Mouse (Mus musculus): ENCODE results near the gene Rbms3. TPM values are rescaled to one million over a fixed set of nuclear protein-coding genes. Genes with fewer than 3 reads are reported as not detected.

The Rbms3 gene
- polyA plus RNA-seq, 1 experiment from 2014 or later = 41.2 TPM

GRCm38 (mm10) chr9:117298991-117299390, 330.7 kb downstream of the Rbms3 start:
- H3K4me2 ChIP-seq = no peak overlapping the region
- H3K4me1 ChIP-seq (ENCODE audit: control insufficient read depth, insufficient read depth, low read length) = no peaks in the 10 kb centered on the region
- H3K9ac ChIP-seq (ENCODE audit: low read depth, low read length) = no peak overlapping the region
- ATAC-seq (replicated peaks; ENCODE audit: insufficient number of reproducible peaks, low FRiP score, low TSS enrichment) = no peak
- H3K36me3 ChIP-seq (ENCODE audit: control insufficient read depth, insufficient read depth, low read length) = no peaks in the 10 kb centered on the region
- H3K27me3 ChIP-seq (ENCODE audit: control insufficient read depth, insufficient read depth, low read length) = no peaks in the 10 kb centered on the region
- no peak overlapping the region for H3K4me3 ChIP-seq (ENCODE audit: low read depth, low read length)
- WGBS (ENCODE audit: insufficient replicate concordance) = 74% methylated on average over 7 of the region's 7 CpGs
- no peaks in the 10 kb centered on the region for H3K9me3 ChIP-seq (replicated peaks; ENCODE audit: control insufficient read depth, low read length)
- no peak overlapping the region for H3K27ac ChIP-seq (ENCODE audit: low read depth, low read length)

- H3K27me3 ChIP-seq (ENCODE audit: control insufficient read depth, insufficient read depth, low read length) = no peaks in the 10 kb centered on the region
- H3K27ac ChIP-seq (ENCODE audit: low read depth, low read length) = no peak overlapping the region
- ATAC-seq (replicated peaks; ENCODE audit: insufficient number of reproducible peaks, low FRiP score, low TSS enrichment) = no peak
- no peak overlapping the region for H3K4me3 ChIP-seq (ENCODE audit: low read depth, low read length)
- no peaks in the 10 kb centered on the region for H3K36me3 ChIP-seq (ENCODE audit: control insufficient read depth, insufficient read depth, low read length)
- WGBS (ENCODE audit: insufficient replicate concordance) = 47% methylated on average over 15 of the region's 15 CpGs
- H3K4me1 ChIP-seq (ENCODE audit: control insufficient read depth, insufficient read depth, low read length) = no peaks in the 10 kb centered on the region
- H3K9ac ChIP-seq (ENCODE audit: low read depth, low read length) = no peak overlapping the region
- H3K4me2 ChIP-seq = no peak overlapping the region
- no peaks in the 10 kb centered on the region for H3K9me3 ChIP-seq (replicated peaks; ENCODE audit: control insufficient read depth, low read length)
Measured at GRCm38 (mm10) chr9:117297662-117298531, 331.8 kb downstream of the Rbms3 start.

- WGBS (ENCODE audit: insufficient replicate concordance) = 76% methylated on average over 15 of the region's 15 CpGs
- no peaks in the 10 kb centered on the region for H3K4me1 ChIP-seq (ENCODE audit: control insufficient read depth, insufficient read depth, low read length)
- no peak for ATAC-seq (replicated peaks; ENCODE audit: insufficient number of reproducible peaks, low FRiP score, low TSS enrichment)
- H3K4me3 ChIP-seq (ENCODE audit: low read depth, low read length) = no peak overlapping the region
- H3K9ac ChIP-seq (ENCODE audit: low read depth, low read length) = no peak overlapping the region
- H3K4me2 ChIP-seq = no peak overlapping the region
- no peaks in the 10 kb centered on the region for H3K27me3 ChIP-seq (ENCODE audit: control insufficient read depth, insufficient read depth, low read length)
- H3K9me3 ChIP-seq (replicated peaks; ENCODE audit: control insufficient read depth, low read length) = no peaks in the 10 kb centered on the region
- H3K27ac ChIP-seq (ENCODE audit: low read depth, low read length) = no peak overlapping the region
- H3K36me3 ChIP-seq (ENCODE audit: control insufficient read depth, insufficient read depth, low read length) = no peaks in the 10 kb centered on the region
Measured at GRCm38 (mm10) chr9:117291066-117291850, 338.5 kb downstream of the Rbms3 start.

- Histone ChIP-seq H3K27ac (ENCODE audit: low read depth, low read length) (no peak overlapping the region), H3K4me1 (ENCODE audit: control insufficient read depth, insufficient read depth, low read length) (no peaks in the 10 kb centered on the region), H3K36me3 (ENCODE audit: control insufficient read depth, insufficient read depth, low read length) (no peaks in the 10 kb centered on the region), H3K9ac (ENCODE audit: low read depth, low read length) (no peak overlapping the region), H3K9me3 (replicated peaks; ENCODE audit: control insufficient read depth, low read length) (no peaks in the 10 kb centered on the region), H3K27me3 (ENCODE audit: control insufficient read depth, insufficient read depth, low read length) (no peaks in the 10 kb centered on the region), H3K4me2 (no peak overlapping the region), H3K4me3 (ENCODE audit: low read depth, low read length) (no peak overlapping the region)
- ATAC-seq (replicated peaks; ENCODE audit: insufficient number of reproducible peaks, low FRiP score, low TSS enrichment) = no peak
- WGBS (ENCODE audit: insufficient replicate concordance) = 82% methylated on average over 12 of the region's 12 CpGs
Measured at GRCm38 (mm10) chr9:117274846-117275245, 354.9 kb downstream of the Rbms3 start.

GRCm38 (mm10) chr9:117259614-117260013, 370.1 kb downstream of the Rbms3 start:
- no peak for ATAC-seq (replicated peaks; ENCODE audit: insufficient number of reproducible peaks, low FRiP score, low TSS enrichment)
- Histone ChIP-seq H3K4me3 (ENCODE audit: low read depth, low read length) (no peak overlapping the region), H3K36me3 (ENCODE audit: control insufficient read depth, insufficient read depth, low read length) (no peaks in the 10 kb centered on the region), H3K9ac (ENCODE audit: low read depth, low read length) (no peak overlapping the region), H3K9me3 (replicated peaks; ENCODE audit: control insufficient read depth, low read length) (no peaks in the 10 kb centered on the region), H3K27ac (ENCODE audit: low read depth, low read length) (no peak overlapping the region), H3K27me3 (ENCODE audit: control insufficient read depth, insufficient read depth, low read length) (no peaks in the 10 kb centered on the region), H3K4me2 (no peak overlapping the region), H3K4me1 (ENCODE audit: control insufficient read depth, insufficient read depth, low read length) (no peaks in the 10 kb centered on the region)
- 78% methylated on average over 5 of the region's 5 CpGs for WGBS (ENCODE audit: insufficient replicate concordance)

- peak overlapping the region; percentile 75 for H3K4me3 ChIP-seq (ENCODE audit: low read depth, low read length)
- no peak for ATAC-seq (replicated peaks; ENCODE audit: insufficient number of reproducible peaks, low FRiP score, low TSS enrichment)
Measured at GRCm38 (mm10) chr9:117253361-117253760, 376.4 kb downstream of the Rbms3 start.

GRCm38 (mm10) chr9:117252411-117252861, 377.3 kb downstream of the Rbms3 start:
- WGBS (ENCODE audit: insufficient replicate concordance) = under 1% methylated on average over 10 of the region's 10 CpGs
- peak overlapping the region; percentile 78 for H3K4me2 ChIP-seq
- no peaks in the 10 kb centered on the region for H3K36me3 ChIP-seq (ENCODE audit: control insufficient read depth, insufficient read depth, low read length)
- H3K4me1 ChIP-seq (ENCODE audit: control insufficient read depth, insufficient read depth, low read length) = peaks cover 18% of the 10 kb centered on the region
- no peaks in the 10 kb centered on the region for H3K27me3 ChIP-seq (ENCODE audit: control insufficient read depth, insufficient read depth, low read length)
- peak overlapping the region; percentile 75 for H3K4me3 ChIP-seq (ENCODE audit: low read depth, low read length)
- H3K9ac ChIP-seq (ENCODE audit: low read depth, low read length) = peak overlapping the region; percentile 89
- H3K9me3 ChIP-seq (replicated peaks; ENCODE audit: control insufficient read depth, low read length) = no peaks in the 10 kb centered on the region
- ATAC-seq (replicated peaks; ENCODE audit: insufficient number of reproducible peaks, low FRiP score, low TSS enrichment) = peak; percentile 78
- peak overlapping the region; percentile 57; the same call in 1 of the 2 replicates for H3K27ac ChIP-seq (ENCODE audit: low read depth, low read length)

More at GRCm38 (mm10) chr9:117253361-117253760, 376.4 kb downstream of the Rbms3 start:
- Histone ChIP-seq H3K27ac (ENCODE audit: low read depth, low read length) (no peak overlapping the region), H3K4me1 (ENCODE audit: control insufficient read depth, insufficient read depth, low read length) (peaks cover 15% of the 10 kb centered on the region), H3K9ac (ENCODE audit: low read depth, low read length) (peak overlapping the region; percentile 23), H3K9me3 (replicated peaks; ENCODE audit: control insufficient read depth, low read length) (no peaks in the 10 kb centered on the region), H3K4me2 (peak overlapping the region; percentile 78), H3K27me3 (ENCODE audit: control insufficient read depth, insufficient read depth, low read length) (no peaks in the 10 kb centered on the region), H3K36me3 (ENCODE audit: control insufficient read depth, insufficient read depth, low read length) (no peaks in the 10 kb centered on the region)
- WGBS (ENCODE audit: insufficient replicate concordance) = 25% methylated on average over 11 of the region's 11 CpGs

GRCm38 (mm10) chr9:117251521-117252368, 378.0 kb downstream of the Rbms3 start:
- H3K4me1 ChIP-seq (ENCODE audit: control insufficient read depth, insufficient read depth, low read length) = peaks cover 23% of the 10 kb centered on the region
- peak overlapping the region; percentile 89 for H3K9ac ChIP-seq (ENCODE audit: low read depth, low read length)
- H3K27me3 ChIP-seq (ENCODE audit: control insufficient read depth, insufficient read depth, low read length) = no peaks in the 10 kb centered on the region
- WGBS (ENCODE audit: insufficient replicate concordance) = under 1% methylated on average over 29 of the region's 29 CpGs
- peak overlapping the region; percentile 75 for H3K4me3 ChIP-seq (ENCODE audit: low read depth, low read length)
- ATAC-seq (replicated peaks; ENCODE audit: insufficient number of reproducible peaks, low FRiP score, low TSS enrichment) = no peak; the same call in none of the 2 replicates
- H3K36me3 ChIP-seq (ENCODE audit: control insufficient read depth, insufficient read depth, low read length) = no peaks in the 10 kb centered on the region
- H3K9me3 ChIP-seq (replicated peaks; ENCODE audit: control insufficient read depth, low read length) = no peaks in the 10 kb centered on the region
- peak overlapping the region; percentile 78 for H3K4me2 ChIP-seq
- H3K27ac ChIP-seq (ENCODE audit: low read depth, low read length) = peak overlapping the region; percentile 57

Data from heart, embryonic 11.5 days (tissue).